Mouse (Mus musculus) lung, adult 2 months (tissue): Measurements from ENCODE around the gene Dock3.

Source experiments
- CTCF ChIP-seq: fragments of 200-500 bp; IDR thresholded peaks from 2 replicates; pipeline ENCODE4 v1.5.1; 2011; ENCODE audit warnings: mild to moderate bottlenecking, low read length, control low read depth; ENCODE audit not compliant: insufficient read depth
- POLR2A ChIP-seq: fragments of 200-500 bp; IDR thresholded peaks from 2 replicates; pipeline ENCODE4 v1.6.1; 2011; ENCODE audit warnings: low read depth, mild to moderate bottlenecking, control low read depth, low read length, borderline replicate concordance; ENCODE audit errors: extremely low read depth

DNA sequence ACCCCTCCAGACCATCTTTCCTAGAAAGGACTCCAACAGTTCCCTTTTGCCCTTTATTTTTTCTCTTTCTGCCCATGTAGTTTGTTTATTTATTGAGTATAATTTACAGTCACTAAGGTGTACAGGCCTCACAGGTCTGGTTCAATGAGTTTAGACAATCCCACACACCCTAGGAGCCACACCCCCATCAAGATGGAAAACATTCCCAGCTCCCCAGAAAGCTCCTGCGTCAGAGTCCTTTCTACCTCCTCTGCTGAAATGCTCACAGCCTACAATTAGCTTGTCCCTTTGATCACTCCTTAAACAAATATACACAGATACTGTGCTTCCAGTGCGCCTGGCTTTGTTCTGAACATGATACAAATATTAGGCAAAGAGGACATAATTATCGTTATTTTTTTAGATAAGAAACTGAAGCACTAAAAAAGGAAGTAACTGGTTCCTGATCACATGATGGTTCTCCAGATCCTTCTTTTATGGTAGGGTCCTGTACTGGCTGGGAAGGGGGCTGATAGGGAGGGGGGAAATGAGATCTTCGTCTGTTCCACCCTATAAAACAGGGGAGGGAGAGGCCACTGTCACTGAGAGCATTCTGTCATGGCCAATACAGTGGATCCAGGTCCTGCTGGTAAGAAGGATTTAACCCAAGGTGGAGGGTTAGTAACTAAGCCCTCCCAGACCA is 36.2 kb upstream of the Dock3 start:
- TF ChIP-seq POLR2A, result no peak
- TF ChIP-seq CTCF, result no peak
